Mouse (Mus musculus) ES-E14 (cell line): ENCODE measurements around the gene Slc28a3. TPM values are rescaled to one million over a fixed set of nuclear protein-coding genes. Genes with fewer than 3 reads are reported as not detected.

ENCODE experiments used
- DNase-seq: peaks from one replicate; pipeline ENCODE4 v3.0.0-alpha.2; 2013; ENCODE audit warnings: low read depth, low spot score
- H3K27ac ChIP-seq: 2 replicates; pipeline ENCODE4 v1.5.1; 2012; ENCODE audit warnings: low read depth, mild to moderate bottlenecking, low read length, moderate library complexity, mixed read lengths; ENCODE audit not compliant: poor library complexity, insufficient read depth, severe bottlenecking
- H3K36me3 ChIP-seq: 2 replicates; pipeline ENCODE4 v1.6.1; 2012; ENCODE audit warnings: mild to moderate bottlenecking, low read length, moderate library complexity, mixed read lengths; ENCODE audit not compliant: control insufficient read depth, poor library complexity, insufficient read depth, severe bottlenecking
- H3K4me1 ChIP-seq, 2 experiments: fragments of 150-350 bp in 1 of 2; sonication (generic) in 1 of 2; 2 replicates each; pipeline ENCODE4 v1.6.1; 2012; ENCODE audit warnings: low read length in 2 of 2, mild to moderate bottlenecking in 1 of 2, mixed read lengths in 1 of 2; ENCODE audit not compliant: control insufficient read depth in 2 of 2, insufficient read depth in 2 of 2, poor library complexity in 1 of 2
- H3K4me3 ChIP-seq, 2 experiments: fragments of 150-350 bp in 1 of 2; sonication (generic) in 1 of 2; 2 replicates each; pipeline ENCODE4 v1.5.1; 2012; ENCODE audit warnings: low read length in 2 of 2, low read depth in 1 of 2, mild to moderate bottlenecking in 1 of 2, mixed read lengths in 1 of 2; ENCODE audit not compliant: insufficient read depth in 1 of 2, poor library complexity in 1 of 2, severe bottlenecking in 1 of 2
- H3K9ac ChIP-seq: 2 replicates; pipeline ENCODE4 v1.6.1; 2012; ENCODE audit warnings: low read depth, mild to moderate bottlenecking, low read length, mixed read lengths; ENCODE audit not compliant: poor library complexity, insufficient read depth, severe bottlenecking
- H3K9me3 ChIP-seq: fragments of 150-350 bp; sonication (generic); 2 replicates; pipeline ENCODE4 v1.6.1; 2012; ENCODE audit warnings: low read depth, mild to moderate bottlenecking, low read length; ENCODE audit not compliant: control insufficient read depth, insufficient read depth
- CHD2 ChIP-seq: IDR thresholded peaks from 2 replicates; pipeline ENCODE4 v1.6.1; 2014; ENCODE audit warnings: mild to moderate bottlenecking, low read depth, low read length, inconsistent platforms
- HCFC1 ChIP-seq: IDR thresholded peaks from 2 replicates; pipeline ENCODE4 v1.6.1; 2012; ENCODE audit warnings: low read length, inconsistent platforms, borderline replicate concordance; ENCODE audit not compliant: insufficient read depth
- MAFK ChIP-seq: IDR thresholded peaks from 2 replicates; pipeline ENCODE4 v1.6.1; 2014; ENCODE audit warnings: mild to moderate bottlenecking, low read depth, low read length, inconsistent platforms; ENCODE audit not compliant: insufficient read depth
- ZC3H11A ChIP-seq: IDR thresholded peaks from 2 replicates; pipeline ENCODE4 v1.6.1; 2012; ENCODE audit warnings: low read depth, mild to moderate bottlenecking, inconsistent platforms, low read length, borderline replicate concordance
- ZNF384 ChIP-seq: IDR thresholded peaks from 2 replicates; pipeline ENCODE4 v1.6.1; 2012; ENCODE audit warnings: low read depth, low read length, inconsistent platforms
- in situ Hi-C, 2 experiments: fragments of 600-800 bp; cut with MboI; formaldehyde crosslinking; loops; one replicate each; pipeline ENCODE4 v1.15.1; 2025; ENCODE audit warnings: low sequenced_read_pairs in 2 of 2, inconsistent platforms in 1 of 2; ENCODE audit not compliant: unreplicated experiment in 2 of 2
- total RNA-seq: library from RNA; depleted of rRNA; stranded (reverse); fragments of 300-350 nt; gene quantifications from 2 replicates; pipeline ENCODE4 v1.2.3, GENCODE M21; 2012

Gene Slc28a3
- total RNA-seq, 1 experiment = 0.27 TPM

DNA sequence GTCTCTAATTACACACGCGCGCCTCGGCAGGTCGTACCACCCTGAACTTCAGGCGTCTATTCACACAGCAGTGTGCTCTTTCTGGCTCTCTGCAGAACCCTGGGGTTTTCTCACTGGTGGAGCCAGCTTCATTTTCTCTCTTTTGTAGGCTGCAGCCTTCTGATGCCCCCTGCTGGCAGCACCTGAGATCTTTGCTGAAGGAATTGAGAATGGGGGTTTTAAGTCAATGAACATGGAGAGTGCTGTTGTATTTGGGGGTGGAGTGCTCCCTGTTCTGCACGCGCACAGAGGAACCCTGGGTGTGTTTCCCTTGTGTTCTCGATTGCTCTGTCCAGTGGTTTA lies 21.2 kb downstream of the Slc28a3 start:
- Histone ChIP-seq H3K9me3 (no peaks in the 10 kb centered on the region), H3K36me3 (no peaks in the 10 kb centered on the region), H3K9ac (no peak overlapping the region), H3K27ac (no peak overlapping the region), H3K4me1 (peaks cover 0 to 12% of the 10 kb centered on the region in 2 experiments; a peak in 1 of 4 replicates), H3K4me3 (no peak overlapping the region)
- in situ Hi-C loops = no loop called here
- peak; percentile 78 for DNase-seq
- TF ChIP-seq ZNF384 (no peak), ZC3H11A (peak; percentile 30; the same call in 1 of the 2 replicates)

DNA sequence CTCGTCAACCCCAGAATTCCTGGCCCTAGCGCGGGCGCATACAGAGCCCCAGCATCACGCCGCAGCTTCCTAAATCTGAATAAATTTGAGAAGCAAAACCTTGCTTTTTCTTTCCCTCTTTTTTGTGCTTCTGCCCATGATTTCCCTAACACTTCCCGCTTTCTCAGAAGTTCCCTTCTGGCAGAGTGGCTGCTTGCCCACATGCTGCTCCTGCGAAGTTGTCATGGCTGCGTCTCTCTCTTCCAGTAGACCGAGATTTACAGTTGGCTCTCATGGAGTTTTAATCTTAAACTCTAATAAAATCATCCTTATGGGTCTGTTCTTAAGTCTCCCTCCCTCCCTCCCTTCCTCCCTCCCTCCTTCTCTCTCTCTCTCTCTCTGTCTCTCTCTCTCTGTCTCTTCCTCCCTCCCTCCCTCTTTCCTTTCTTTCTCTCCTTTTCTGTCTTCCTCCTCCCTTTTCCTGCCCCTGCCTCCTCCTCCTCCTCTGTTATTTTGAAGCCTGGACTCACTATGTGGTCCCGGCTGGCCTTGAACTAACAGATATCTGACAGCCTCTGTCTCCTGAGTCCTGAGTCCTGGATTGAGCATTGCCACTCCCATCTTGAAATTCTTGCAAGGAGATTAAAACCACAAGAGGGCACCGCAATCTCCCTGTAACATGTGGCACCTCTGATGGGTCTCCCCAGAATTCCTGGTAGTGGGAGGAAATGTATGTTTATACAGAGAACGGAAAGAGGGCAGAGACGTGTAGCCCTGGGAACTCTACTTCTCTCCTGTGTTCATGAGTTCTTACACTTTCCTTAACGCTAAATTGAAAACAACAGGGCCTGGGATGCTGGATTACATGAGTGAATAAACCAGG lies 21.8 kb downstream of the Slc28a3 start:
- Histone ChIP-seq H3K4me3 (no peak overlapping the region), H3K9me3 (no peaks in the 10 kb centered on the region), H3K9ac (no peak overlapping the region), H3K36me3 (no peaks in the 10 kb centered on the region), H3K27ac (no peak overlapping the region), H3K4me1 (peaks cover 0 to 12% of the 10 kb centered on the region in 2 experiments; a peak in 1 of 4 replicates)
- in situ Hi-C loops = no loop called here
- no peak for TF ChIP-seq CHD2
- TF ChIP-seq HCFC1 = no peak
- no peak for TF ChIP-seq ZNF384
- TF ChIP-seq ZC3H11A = no peak
- no peak for TF ChIP-seq MAFK
- DNase-seq = no peak

GRCm38 (mm10) chr13:58587962-58588361 lies 22.7 kb downstream of the Slc28a3 start:
- no peak for DNase-seq

DNA sequence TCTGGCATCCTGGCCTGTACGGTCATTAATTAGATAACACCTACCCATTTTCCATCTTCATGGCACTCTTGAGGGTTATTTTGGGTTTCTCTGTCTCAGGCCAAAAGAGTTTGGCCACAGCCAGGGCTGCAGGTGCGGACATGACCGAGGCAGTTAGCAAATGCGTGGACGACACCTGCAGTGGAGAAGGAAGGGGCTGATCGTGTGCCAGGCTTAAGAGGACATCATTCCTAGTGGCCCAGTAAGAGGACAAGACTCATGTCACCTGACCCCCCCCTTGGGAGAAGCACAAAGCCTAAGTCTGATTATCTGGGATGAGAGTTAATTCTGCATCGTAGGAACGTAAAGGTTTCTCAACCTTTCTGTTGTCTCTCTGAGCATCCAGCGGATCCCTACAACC lies 44.5 kb downstream of the Slc28a3 start:
- Histone ChIP-seq H3K36me3 (no peaks in the 10 kb centered on the region), H3K9me3 (no peaks in the 10 kb centered on the region), H3K27ac (no peak overlapping the region), H3K9ac (no peak overlapping the region), H3K4me1 (peaks cover 0 to 2% of the 10 kb centered on the region in 2 experiments; a peak in 1 of 4 replicates), H3K4me3 (no peak overlapping the region)
- DNase-seq = no peak
- in situ Hi-C loops = no loop called here
- no peak for TF ChIP-seq CHD2
- TF ChIP-seq ZNF384 = no peak
- TF ChIP-seq ZC3H11A = no peak
- no peak for TF ChIP-seq MAFK
- no peak for TF ChIP-seq HCFC1

More at GRCm38 (mm10) chr13:58587962-58588361, 22.7 kb downstream of the Slc28a3 start:
- H3K9ac ChIP-seq = no peak overlapping the region
- TF ChIP-seq ZNF384 (no peak), ZC3H11A (no peak), CHD2 (no peak), MAFK (no peak), HCFC1 (no peak)
- H3K4me1 ChIP-seq = peaks cover 0 to 12% of the 10 kb centered on the region in 2 experiments; a peak in 1 of 4 replicates
- H3K4me3 ChIP-seq = no peak overlapping the region
- no peaks in the 10 kb centered on the region for H3K9me3 ChIP-seq
- no peak overlapping the region for H3K27ac ChIP-seq
- in situ Hi-C loops = no loop called here
- H3K36me3 ChIP-seq = no peaks in the 10 kb centered on the region
